Mouse (Mus musculus): ENCODE data around the gene Catsperd.

- no peak for TF ChIP-seq POLR2A (IDR thresholded peaks at IDR 0.05; ENCODE audit: extremely low read depth, insufficient read depth, low read length)
- TF ChIP-seq CTCF (IDR thresholded peaks at IDR 0.05; ENCODE audit: extremely low read depth, insufficient read depth, low read length): no peak
These were observed 54.9 kb downstream of the Catsperd start for GRCm38 (mm10) chr17:56682880-56683279.
